Mouse (Mus musculus) lung, embryonic 14.5 days (tissue): ENCODE measurements around the gene Tstd1. TPM values are rescaled to one million over a fixed set of nuclear protein-coding genes. Genes with fewer than 3 reads are reported as not detected.
A peak's percentile ranks its signal among the peaks of the same experiment; 100 is the strongest.

ENCODE experiments used
- ATAC-seq: fragments of 200-750 bp; cut with Nextera tagmentation; 2 replicates; pipeline ENCODE4 v1.8.0; 2017; ENCODE audit warnings: mild to moderate bottlenecking, moderate TSS enrichment, moderate library complexity; ENCODE audit not compliant: insufficient read depth
- DNase-seq: peaks from one replicate; pipeline ENCODE4 v3.0.0-alpha.2; 2015
- H3K27ac ChIP-seq: fragments of 300-500 bp; sonication (generic); 2 replicates; pipeline ENCODE4 v1.5.1; 2014; ENCODE audit warnings: low read depth, mild to moderate bottlenecking, moderate library complexity
- H3K27me3 ChIP-seq: fragments of 300-500 bp; sonication (generic); 2 replicates; pipeline ENCODE4 v1.6.1; 2014; ENCODE audit warnings: low read length, control low read depth; ENCODE audit not compliant: insufficient read depth
- H3K36me3 ChIP-seq: fragments of 300-500 bp; sonication (generic); 2 replicates; pipeline ENCODE4 v1.6.1; 2014; ENCODE audit warnings: control low read depth; ENCODE audit not compliant: insufficient read depth
- H3K4me1 ChIP-seq: fragments of 300-500 bp; sonication (generic); 2 replicates; pipeline ENCODE4 v1.6.1; 2014; ENCODE audit warnings: antibody characterized with exemption, control low read depth; ENCODE audit not compliant: insufficient read depth
- H3K4me2 ChIP-seq: fragments of 300-500 bp; sonication (generic); 2 replicates; pipeline ENCODE4 v1.6.1; 2014; ENCODE audit warnings: mild to moderate bottlenecking
- H3K4me3 ChIP-seq: fragments of 300-500 bp; sonication (generic); 2 replicates; pipeline ENCODE4 v1.5.1; 2014; ENCODE audit warnings: low read depth, low read length
- H3K9ac ChIP-seq: fragments of 300-500 bp; sonication (generic); 2 replicates; pipeline ENCODE4 v1.6.1; 2014
- H3K9me3 ChIP-seq: fragments of 300-500 bp; sonication (generic); 2 replicates; pipeline ENCODE4 v1.6.1; 2016; ENCODE audit warnings: low read depth, low read length, control low read depth
- CTCF ChIP-seq: IDR thresholded peaks from 2 replicates; pipeline ENCODE4 v1.5.1; 2016; ENCODE audit warnings: antibody characterized with exemption, low read depth
- WGBS: fragments of 180-500 bp; shearing (Covaris S2); extraction: QIAGEN DNeasy Blood & Tissue Kit; methylation state at CpG from one replicate; pipeline ENCODE4 v1.1.7; 2014; 5-methylcytosine and 5-hydroxymethylcytosine counted together
- polyA plus RNA-seq: library from polyadenylated mRNA; unstranded; fragments of >200 nt; fragmentation: Nextera tagmentation; extraction: Ambion mirVana; gene quantifications from 2 replicates; pipeline ENCODE4 v1.2.1, GENCODE M21; 2014

Gene Tstd1
- 2.0 and 3.4 TPM in 2 replicates for polyA plus RNA-seq

GRCm38 (mm10) chr1:171418660-171419059 is at the start of gene Tstd1:
Tstd1 (plus strand) TSS chr1:171418872.
- no peaks in the 10 kb centered on the region for H3K9me3 ChIP-seq
- ATAC-seq: no peak
- H3K36me3 ChIP-seq: peaks cover 68% of the 10 kb centered on the region
- H3K27me3 ChIP-seq: no peaks in the 10 kb centered on the region
- H3K4me2 ChIP-seq: no peak within 1 kb of the TSS
- TF ChIP-seq CTCF: no peak
- no peak within 1 kb of the TSS for H3K4me3 ChIP-seq
- DNase-seq: no peak
- H3K9ac ChIP-seq: no peak within 1 kb of the TSS
- peak within 1 kb of the TSS; percentile 79 for H3K27ac ChIP-seq
- WGBS: 81% methylated on average over 5 of the region's 5 CpGs
- no peaks in the 10 kb centered on the region for H3K4me1 ChIP-seq

- H3K9me3 ChIP-seq: no peaks in the 10 kb centered on the region
- H3K4me1 ChIP-seq: no peaks in the 10 kb centered on the region
- peak within 1 kb of the TSS; percentile 8; the same call in 1 of the 2 replicates for H3K4me3 ChIP-seq
- no peaks in the 10 kb centered on the region for H3K36me3 ChIP-seq
- no peaks in the 10 kb centered on the region for H3K27me3 ChIP-seq
- TF ChIP-seq CTCF: peak; percentile 8; the same call in 1 of the 2 replicates
- ATAC-seq: peak; percentile 66; the same call in 1 of the 2 replicates
- H3K4me2 ChIP-seq: peak within 1 kb of the TSS; percentile 51
- peak; percentile 73 for DNase-seq
- H3K9ac ChIP-seq: peak within 1 kb of the TSS; percentile 26; the same call in 1 of the 2 replicates
- WGBS: 27% methylated on average over 20 of the region's 20 CpGs
- H3K27ac ChIP-seq: no peak within 1 kb of the TSS; the same call in 1 of the 2 replicates
These were observed 48.7 kb upstream of the Tstd1 start, which contains the start of gene Nectin4 for GRCm38 (mm10) chr1:171369845-171370556. Nectin4 (plus strand) TSS chr1:171370099.

GRCm38 (mm10) chr1:171372880-171373279 is 45.8 kb upstream of the Tstd1 start:
- H3K4me2 ChIP-seq: no peak overlapping the region
- no peak overlapping the region for H3K27ac ChIP-seq
- ATAC-seq: no peak

GRCm38 (mm10) chr1:171373946-171374345 is 44.7 kb upstream of the Tstd1 start:
- H3K36me3 ChIP-seq: no peaks in the 10 kb centered on the region
- TF ChIP-seq CTCF: no peak
- no peaks in the 10 kb centered on the region for H3K9me3 ChIP-seq
- H3K4me3 ChIP-seq: no peak overlapping the region
- H3K9ac ChIP-seq: no peak overlapping the region
- no peaks in the 10 kb centered on the region for H3K4me1 ChIP-seq
- ATAC-seq: no peak
- no peak for DNase-seq
- H3K27me3 ChIP-seq: no peaks in the 10 kb centered on the region
- H3K4me2 ChIP-seq: no peak overlapping the region
- 8% methylated on average over 4 of the region's 4 CpGs for WGBS
- H3K27ac ChIP-seq: no peak overlapping the region

More at GRCm38 (mm10) chr1:171372880-171373279, 45.8 kb upstream of the Tstd1 start:
- Histone ChIP-seq H3K36me3 (no peaks in the 10 kb centered on the region), H3K4me1 (no peaks in the 10 kb centered on the region), H3K9me3 (no peaks in the 10 kb centered on the region), H3K4me3 (no peak overlapping the region), H3K27me3 (no peaks in the 10 kb centered on the region), H3K9ac (no peak overlapping the region)
- TF ChIP-seq CTCF: no peak
- WGBS: 67% methylated on average over 3 of the region's 3 CpGs
- DNase-seq: no peak

- peak; percentile 64; the same call in 1 of the 2 replicates for ATAC-seq
- Histone ChIP-seq H3K4me3 (no peak overlapping the region), H3K36me3 (no peaks in the 10 kb centered on the region), H3K27ac (no peak overlapping the region), H3K27me3 (peaks cover 2% of the 10 kb centered on the region; the same call in 1 of the 2 replicates), H3K9ac (no peak overlapping the region), H3K4me2 (no peak overlapping the region; the same call in 1 of the 2 replicates), H3K4me1 (no peaks in the 10 kb centered on the region), H3K9me3 (no peaks in the 10 kb centered on the region)
- 33% methylated on average over 9 of the region's 9 CpGs for WGBS
- DNase-seq: peak; percentile 30
- no peak for TF ChIP-seq CTCF
These were observed 43.0 kb upstream of the Tstd1 start for GRCm38 (mm10) chr1:171375646-171376097.

- no peaks in the 10 kb centered on the region for H3K9me3 ChIP-seq
- no peak for TF ChIP-seq CTCF
These were observed 40.4 kb upstream of the Tstd1 start for GRCm38 (mm10) chr1:171378298-171378697.

GRCm38 (mm10) chr1:171379935-171380599 is 38.6 kb upstream of the Tstd1 start:
- H3K36me3 ChIP-seq: no peaks in the 10 kb centered on the region
- peak; percentile 83 for TF ChIP-seq CTCF
- ATAC-seq: peak; percentile 76
- 4% methylated on average over 31 of the region's 31 CpGs for WGBS
- peak overlapping the region; percentile 14; the same call in 1 of the 2 replicates for H3K4me3 ChIP-seq
- H3K9me3 ChIP-seq: no peaks in the 10 kb centered on the region
- no peaks in the 10 kb centered on the region for H3K4me1 ChIP-seq
- no peak overlapping the region for H3K27ac ChIP-seq
- peaks cover 6% of the 10 kb centered on the region; the same call in 1 of the 2 replicates for H3K27me3 ChIP-seq
- H3K4me2 ChIP-seq: peak overlapping the region; percentile 52
- peak; percentile 91 for DNase-seq
- no peak overlapping the region for H3K9ac ChIP-seq

More at GRCm38 (mm10) chr1:171378298-171378697, 40.4 kb upstream of the Tstd1 start:
- no peak for ATAC-seq
- H3K9ac ChIP-seq: no peak overlapping the region
- DNase-seq: no peak
- H3K36me3 ChIP-seq: no peaks in the 10 kb centered on the region
- H3K4me3 ChIP-seq: no peak overlapping the region
- WGBS: 81% methylated on average over 6 of the region's 6 CpGs
- H3K4me1 ChIP-seq: no peaks in the 10 kb centered on the region
- H3K27ac ChIP-seq: no peak overlapping the region
- H3K4me2 ChIP-seq: no peak overlapping the region
- H3K27me3 ChIP-seq: peaks cover 6% of the 10 kb centered on the region; the same call in 1 of the 2 replicates
